Mouse (Mus musculus): ENCODE data around the gene Lrg1.

Lrg1 gene

GRCm38 (mm10) chr17:56121826-56122225, at the start of gene Lrg1:
Lrg1 (minus strand) TSS chr17:56122001.
- no peak for DNase-seq (ENCODE audit: low read depth)

DNA sequence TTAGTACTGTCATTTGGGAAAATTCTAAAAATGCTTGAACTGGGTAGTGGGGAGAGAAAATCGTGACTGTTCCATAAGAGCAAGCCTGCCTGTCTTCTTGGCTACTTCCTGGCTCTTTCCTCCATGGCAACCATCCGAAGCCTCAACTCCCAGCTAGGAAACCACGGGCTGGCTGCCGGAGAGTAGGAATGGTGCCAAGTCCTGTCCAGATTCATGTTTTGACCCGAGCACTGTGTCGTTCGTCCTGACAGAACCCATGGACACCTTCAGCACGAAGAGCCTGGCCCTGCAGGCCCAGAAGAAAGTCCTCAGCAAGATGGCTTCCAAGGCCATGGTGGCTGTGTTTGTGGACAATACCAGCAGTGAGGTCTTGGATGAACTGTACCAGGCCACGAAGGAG, 49.7 kb upstream of the Lrg1 start:
- no peak for DNase-seq (ENCODE audit: low read depth)

DNA sequence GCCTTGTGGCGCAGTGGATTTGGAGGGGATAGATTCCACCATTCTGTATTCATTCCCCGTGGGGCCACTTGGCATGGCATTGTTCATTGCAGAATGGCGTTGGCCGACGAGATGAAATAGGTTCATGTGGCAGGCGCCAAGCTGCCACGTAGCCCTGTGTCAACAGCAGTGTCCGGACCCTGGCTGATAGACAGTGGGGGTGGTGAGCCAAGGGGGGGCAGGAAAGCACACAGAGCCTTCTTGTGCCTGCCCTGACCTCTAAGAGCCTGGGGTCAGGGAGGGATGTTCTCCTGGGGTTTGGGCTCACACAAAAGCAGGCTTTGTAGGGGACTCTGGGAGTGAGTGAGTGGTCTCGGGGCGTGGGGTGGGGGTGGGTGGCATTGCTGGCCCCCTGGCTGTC, 48.8 kb upstream of the Lrg1 start:
- no peak for DNase-seq (ENCODE audit: low read depth)

DNA sequence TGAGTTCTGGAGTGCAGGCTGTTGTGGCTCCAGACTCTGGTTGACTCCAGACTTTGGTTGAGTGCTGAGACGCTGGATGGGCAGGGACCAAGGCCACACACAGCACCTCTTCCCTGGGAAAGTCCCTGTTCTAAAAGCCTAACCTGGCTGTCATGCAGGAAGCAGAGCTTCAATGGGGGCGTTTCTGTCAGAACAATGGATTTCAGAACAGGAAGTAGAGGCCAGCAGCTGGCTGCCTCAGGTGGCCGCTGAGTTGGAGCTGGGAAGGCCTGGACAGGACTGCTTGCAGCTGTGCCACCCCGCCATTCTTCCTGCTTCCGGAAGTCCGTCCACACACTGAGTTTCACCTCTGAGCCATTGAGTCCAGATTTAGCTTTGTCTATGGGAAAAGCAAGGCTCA, 48.0 kb upstream of the Lrg1 start:
- no peak for DNase-seq (ENCODE audit: low read depth)

DNA sequence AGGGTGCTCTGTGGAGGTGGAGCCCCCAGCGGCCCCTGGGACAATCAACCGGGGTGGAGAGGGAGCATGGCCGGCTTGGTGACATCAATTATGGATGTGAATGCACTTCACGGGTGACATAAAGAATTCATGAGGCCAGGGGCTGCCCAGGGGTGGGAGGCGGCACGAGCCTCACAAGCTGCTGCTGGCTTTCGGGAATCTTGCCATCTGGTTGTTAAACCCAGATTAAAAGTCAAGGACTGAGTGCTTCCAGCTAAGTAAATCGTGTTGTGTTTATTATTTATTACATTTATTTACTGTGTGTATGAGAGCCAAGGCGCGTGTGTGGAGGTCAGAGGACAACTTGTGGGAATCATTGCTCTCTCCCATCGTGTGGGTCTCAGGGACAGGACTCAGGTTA, 43.9 kb upstream of the Lrg1 start:
- no peak for DNase-seq (ENCODE audit: low read depth)

DNA sequence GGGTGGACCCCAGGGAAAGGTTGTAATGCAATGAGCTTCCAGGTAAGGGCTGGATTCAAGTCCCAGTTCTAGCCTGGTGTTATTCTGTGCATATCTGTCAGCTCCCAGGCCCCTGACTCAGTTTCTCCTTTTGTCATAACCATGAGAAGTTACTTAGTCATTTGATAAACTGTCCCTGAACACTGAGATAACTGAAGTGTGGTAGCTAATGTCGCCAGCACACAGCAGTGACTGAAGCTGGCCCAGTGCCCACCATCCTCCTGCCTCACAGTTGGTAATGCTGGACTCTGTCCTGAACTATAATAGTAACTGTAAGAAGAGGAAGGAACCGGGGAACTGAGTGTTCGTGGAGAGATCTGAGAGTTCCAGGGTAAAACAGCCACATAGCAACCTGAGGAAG, 42.7 kb upstream of the Lrg1 start:
- no peak for DNase-seq (ENCODE audit: low read depth)

DNA sequence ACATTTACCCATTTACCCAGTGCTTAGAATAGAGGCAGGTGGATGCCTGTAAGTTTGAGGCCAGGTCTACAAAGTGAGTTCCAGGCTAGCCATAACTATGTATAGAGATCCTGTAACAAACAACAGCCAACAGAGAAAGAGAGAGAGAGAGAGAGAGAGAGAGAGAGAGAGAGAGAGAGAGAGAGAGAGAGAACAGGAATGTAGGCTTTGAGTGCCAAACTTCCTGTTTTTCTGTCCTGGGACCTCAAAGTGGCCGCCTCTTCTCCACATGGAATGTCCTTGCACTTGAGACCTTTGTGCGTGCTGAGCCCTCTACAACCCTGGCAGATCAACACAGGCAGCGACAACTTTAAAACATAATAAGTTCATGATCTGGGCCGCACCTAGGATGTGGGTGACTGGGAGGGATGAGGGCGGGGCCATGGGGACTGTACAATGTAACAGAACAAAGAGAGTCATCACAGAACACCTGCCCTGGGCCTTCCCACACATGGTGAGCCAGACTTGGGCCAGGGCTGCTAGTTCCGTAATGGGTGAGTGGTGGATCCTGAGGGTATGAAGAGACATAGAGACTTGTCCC, 41.8 kb upstream of the Lrg1 start:
- no peak for DNase-seq (ENCODE audit: low read depth)

DNA sequence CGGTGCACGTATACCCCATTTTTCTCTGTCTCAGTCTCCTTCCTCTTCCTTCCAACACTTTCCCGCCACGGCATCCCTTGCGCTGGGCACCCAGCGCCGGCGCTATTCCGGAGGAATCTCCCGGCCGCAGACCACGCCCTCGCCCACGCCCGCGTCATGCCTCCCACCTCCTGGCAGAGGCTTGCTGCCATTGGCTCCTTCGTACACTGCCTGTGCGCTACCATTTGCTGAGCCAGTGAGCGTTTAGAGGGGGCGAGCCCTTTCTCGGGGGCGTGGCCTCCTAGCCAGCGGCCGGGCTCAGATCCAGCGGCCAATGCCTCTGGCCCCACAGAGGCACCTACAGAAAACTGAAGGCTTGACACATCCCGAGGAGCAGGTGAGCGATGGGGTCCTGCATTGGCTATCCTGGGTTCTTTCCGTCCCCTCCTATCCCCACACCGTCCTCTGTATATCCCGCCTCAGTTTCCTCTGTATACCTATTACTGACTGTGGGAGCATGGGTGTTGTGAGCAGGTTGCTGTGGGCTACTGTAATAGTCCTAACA, 40.5 kb upstream of the Lrg1 start, which contains the start of gene Tnfaip8l1:
Gene Tnfaip8l1, plus strand, starts transcription at position 247 of the 544 bp plus-strand sequence.
- peak; percentile 85 for DNase-seq (ENCODE audit: low read depth)

DNA sequence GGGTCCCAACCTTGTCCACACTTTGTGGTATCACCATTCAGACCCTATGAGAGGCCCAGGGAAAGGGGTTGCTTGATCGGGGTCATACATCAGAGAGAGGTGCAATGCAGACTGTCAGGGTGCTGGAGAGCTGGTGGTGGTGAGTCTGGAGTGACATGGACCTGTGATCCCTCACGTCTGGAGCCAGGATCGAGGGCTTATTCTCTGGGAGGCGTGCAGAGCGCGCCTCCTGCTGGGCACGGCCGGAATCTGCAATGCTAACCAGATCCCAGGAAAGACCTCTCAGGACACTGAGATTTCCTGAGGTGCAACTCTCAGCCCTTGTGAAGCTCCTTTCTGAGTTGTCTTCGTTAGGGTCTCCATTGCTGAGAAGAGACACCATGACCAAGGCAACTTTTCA, 37.9 kb upstream of the Lrg1 start:
- DNase-seq (ENCODE audit: low read depth) = no peak

DNA sequence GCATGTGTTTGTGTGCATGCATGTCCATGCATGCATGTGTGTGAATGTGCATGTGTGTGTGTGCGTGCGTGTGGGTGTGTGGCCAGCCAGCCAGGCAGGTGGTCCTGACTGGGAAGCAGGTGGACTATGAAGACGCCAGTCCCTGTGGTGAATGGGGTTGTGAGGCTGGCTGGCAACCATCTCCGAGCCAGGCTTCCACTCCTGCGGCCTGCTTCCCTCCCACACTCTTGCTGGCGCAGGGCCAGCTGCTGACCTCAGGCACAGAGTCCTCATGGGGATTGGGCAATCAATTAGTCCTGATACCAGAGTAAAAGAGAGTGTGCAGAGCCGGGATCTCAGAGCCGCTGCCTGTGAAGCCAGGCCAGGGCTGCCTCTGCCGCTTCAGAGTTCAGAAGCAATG, 31.8 kb upstream of the Lrg1 start:
- no peak for DNase-seq (ENCODE audit: low read depth)

DNA sequence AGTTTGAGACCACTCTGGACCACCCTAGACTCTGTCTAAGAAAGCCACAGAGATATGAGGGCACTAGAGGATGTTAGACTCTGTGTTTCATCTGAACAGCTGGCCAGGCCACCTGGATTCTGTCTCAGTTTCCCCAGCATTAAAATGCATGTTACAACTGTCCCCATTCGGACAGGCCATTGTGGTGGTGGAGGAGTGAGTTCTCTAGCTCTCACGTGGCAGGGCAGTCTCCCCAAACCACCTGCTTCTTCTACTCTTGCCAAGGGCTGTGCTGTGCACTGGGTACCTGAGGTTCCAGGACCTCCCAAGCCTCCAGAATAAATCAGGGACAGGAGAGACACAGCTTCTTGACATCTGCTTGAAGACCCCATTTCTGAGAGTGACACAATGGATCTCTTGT, 28.1 kb upstream of the Lrg1 start:
- no peak for DNase-seq (ENCODE audit: low read depth)

GRCm38 (mm10) chr17:56148790-56149618, 27.2 kb upstream of the Lrg1 start:
- no peak for DNase-seq (ENCODE audit: low read depth)

DNA sequence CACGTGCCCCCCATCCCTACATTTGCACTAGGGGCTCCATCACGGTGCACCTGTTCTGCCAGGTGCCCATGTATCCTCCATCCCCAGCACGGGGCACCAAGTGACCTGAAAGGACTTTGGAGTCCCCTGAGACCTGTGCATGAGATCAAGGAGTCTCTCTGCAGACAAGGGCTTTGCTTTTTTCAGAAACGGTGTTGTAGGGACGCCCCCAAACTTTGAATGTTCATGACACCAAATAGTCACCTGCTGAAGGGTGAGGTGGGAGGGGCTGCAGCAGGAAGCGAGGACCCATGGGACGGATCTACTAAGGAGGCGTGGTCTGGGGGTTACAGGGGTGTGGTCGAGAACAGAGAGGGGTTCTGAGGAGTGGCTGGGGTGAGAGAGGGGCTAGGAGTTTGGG, 26.5 kb upstream of the Lrg1 start:
- no peak for DNase-seq (ENCODE audit: low read depth)

- DNase-seq (ENCODE audit: low read depth) = no peak
Measured at GRCm38 (mm10) chr17:56147420-56147819, 25.6 kb upstream of the Lrg1 start.

GRCm38 (mm10) chr17:56146131-56146530, 24.3 kb upstream of the Lrg1 start:
- DNase-seq (ENCODE audit: low read depth) = no peak

- DNase-seq (ENCODE audit: low read depth) = no peak
Measured at GRCm38 (mm10) chr17:56144546-56144945, 22.7 kb upstream of the Lrg1 start.

DNA sequence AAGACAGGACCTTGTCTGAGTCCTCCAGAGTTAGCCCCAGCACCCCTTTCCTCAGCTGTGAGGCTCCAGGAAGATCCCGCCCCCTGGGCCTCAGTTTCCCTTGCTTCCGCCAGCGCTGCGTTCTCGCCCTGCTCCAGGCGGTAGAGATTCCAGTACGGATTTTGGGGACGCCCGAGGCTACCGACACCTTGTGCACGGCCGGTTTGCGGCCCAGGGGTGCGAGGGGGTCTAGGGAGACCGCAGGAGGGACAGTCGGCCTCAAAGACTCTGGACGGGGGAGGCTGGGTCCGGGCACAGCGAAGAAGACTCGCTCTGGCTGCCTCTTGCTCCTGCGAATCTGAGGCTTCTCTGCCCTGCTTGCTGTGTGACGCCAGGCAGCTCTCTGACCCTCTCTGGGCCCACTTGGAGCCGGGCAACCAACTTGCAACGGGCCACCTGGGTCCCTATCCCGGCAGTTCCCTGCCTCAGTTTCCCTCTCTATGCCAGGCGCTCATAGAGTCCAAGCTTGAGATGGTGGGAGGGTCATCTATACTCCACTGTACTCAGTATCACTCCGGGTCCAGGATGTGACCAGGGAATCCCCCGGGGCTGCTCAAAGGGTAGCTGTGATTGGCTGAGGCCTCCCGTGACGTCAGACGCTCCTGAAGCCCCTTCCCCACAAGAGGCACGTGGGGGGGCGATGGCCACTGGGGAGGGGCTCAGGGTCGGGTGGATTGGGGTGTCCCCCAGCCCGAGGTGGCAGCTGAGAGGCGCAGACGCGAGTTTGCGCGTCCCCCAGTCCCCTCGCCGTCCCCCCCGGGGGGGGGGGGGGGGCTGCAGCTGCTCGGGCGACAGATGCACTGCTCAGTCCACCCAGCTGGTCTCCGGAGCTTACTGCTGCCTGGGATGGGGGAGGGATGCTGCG, 20.2 kb upstream of the Lrg1 start:
- no peak for DNase-seq (ENCODE audit: low read depth)

DNA sequence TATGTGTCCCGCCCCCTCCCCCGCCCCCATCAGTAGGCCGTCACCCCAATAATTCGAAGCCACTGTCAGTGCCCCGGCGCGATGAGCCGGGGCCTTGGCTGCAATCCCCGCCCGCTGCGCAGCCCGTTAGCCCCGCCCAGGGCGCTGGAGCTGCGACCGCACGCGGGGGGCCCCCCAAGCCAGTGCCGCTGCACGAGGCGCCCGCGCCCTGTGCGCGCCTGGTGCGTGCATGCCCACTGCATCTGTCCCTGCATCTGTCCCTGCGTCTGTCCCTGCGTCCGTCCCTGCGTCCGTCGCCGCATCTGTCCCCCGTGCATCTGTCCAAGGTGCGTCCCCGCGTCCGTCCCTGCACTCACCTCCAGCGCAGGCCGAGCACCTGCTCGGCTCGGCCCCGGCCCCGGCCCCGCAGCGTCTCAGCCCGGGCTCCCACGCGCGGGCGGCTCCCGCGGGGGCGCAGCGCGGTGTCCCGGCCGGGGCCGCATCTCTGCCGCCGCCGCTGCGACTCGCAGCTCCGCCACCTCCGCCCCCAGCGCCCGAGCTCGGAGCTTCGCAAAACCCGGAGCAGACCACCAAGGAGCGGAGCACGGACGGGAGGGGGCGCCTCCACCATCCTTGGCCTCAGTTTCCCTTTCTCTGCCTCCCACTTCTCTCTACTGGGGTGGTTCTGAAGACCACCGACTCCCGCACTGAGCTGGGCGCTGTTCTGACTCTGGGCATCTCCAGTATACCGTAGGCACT, 18.2 kb upstream of the Lrg1 start, which contains the start of gene Sema6b:
Gene Sema6b, minus strand, starts transcription at position 486 of the 738 bp plus-strand sequence.
- no peak for DNase-seq (ENCODE audit: low read depth)

GRCm38 (mm10) chr17:56139355-56139754, 17.6 kb upstream of the Lrg1 start:
- DNase-seq (ENCODE audit: low read depth) = no peak

DNA sequence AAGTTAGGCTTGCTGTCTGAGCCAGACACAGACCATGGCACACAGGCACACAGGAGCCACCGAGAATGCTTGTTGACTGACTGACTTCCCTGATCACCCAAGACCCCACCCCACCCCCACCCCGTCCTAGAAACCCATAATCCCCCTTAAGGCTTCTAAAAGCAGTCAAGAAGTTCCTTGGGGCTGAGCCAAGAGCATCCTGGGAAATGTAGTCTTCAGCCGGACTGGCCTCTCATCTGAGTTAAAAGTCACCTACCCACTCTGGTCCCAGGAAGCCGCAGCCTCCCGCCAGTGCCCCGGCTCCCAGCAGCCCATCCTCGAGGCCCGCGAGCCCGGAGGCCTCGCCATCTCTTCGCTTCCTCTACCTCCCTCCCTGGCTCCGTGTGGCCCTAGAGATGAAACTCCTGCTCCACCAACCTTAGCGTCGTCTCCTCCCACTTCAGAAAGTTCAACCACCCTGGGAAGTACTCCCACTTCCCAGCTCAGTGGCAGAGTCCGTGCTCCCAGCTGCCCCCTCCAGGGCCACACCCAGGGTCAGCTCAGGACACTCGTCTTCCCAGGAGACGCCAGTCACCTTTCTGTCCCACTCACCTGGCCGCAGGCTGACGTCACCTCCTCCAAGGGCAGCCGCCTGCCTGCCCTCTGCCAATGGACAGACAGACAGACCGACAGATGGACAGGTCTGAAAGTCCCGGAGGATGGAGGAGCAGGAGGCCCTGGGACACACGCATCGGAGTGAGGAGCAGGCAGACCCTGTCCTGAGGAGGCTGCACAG, 16.2 kb upstream of the Lrg1 start:
- no peak for DNase-seq (ENCODE audit: low read depth)

GRCm38 (mm10) chr17:56136558-56136957, 14.8 kb upstream of the Lrg1 start:
- DNase-seq (ENCODE audit: low read depth) = no peak
